Mouse (Mus musculus) G1E (cell line): ENCODE measurements around the gene Exoc3l2.

Source experiments
- CTCF ChIP-seq: IDR thresholded peaks from 2 replicates; pipeline ENCODE4 v1.5.1; 2012; ENCODE audit warnings: low read depth, low read length, inconsistent platforms, mixed read lengths
- GATA1 ChIP-seq: IDR thresholded peaks from 2 replicates; pipeline ENCODE4 v1.6.1; 2012; ENCODE audit warnings: borderline replicate concordance, low read length, inconsistent platforms, mixed read lengths
- POLR2AphosphoS5 ChIP-seq: IDR thresholded peaks from 2 replicates; pipeline ENCODE4 v1.6.1; 2012; ENCODE audit warnings: low read depth, low read length, inconsistent platforms; ENCODE audit not compliant: insufficient replicate concordance
- TAL1 ChIP-seq: conservative IDR thresholded peaks from 2 replicates; pipeline ENCODE4 v1.6.1; 2012; ENCODE audit warnings: low read depth, low read length, inconsistent platforms, mixed read lengths

- TF ChIP-seq CTCF: no peak
- TF ChIP-seq GATA1: no peak
- TF ChIP-seq TAL1: no peak
- TF ChIP-seq POLR2AphosphoS5: no peak
Measured at GRCm38 (mm10) chr7:19500420-19501363, 37.6 kb downstream of the Exoc3l2 start.
